ENCODE assay signal across 8 mouse cellular contexts in genomic region chr19:53310771-53311523, GRCm38 (mm10). TPM values are rescaled to one million over a fixed set of nuclear protein-coding genes. Genes with fewer than 3 reads are reported as not detected.
DNase-seq lines count a peak whose midpoint lies in the region; ATAC-seq and TF ChIP-seq lines count a peak whose summit lies in the region.

No protein-coding gene starts in this region.

- peak in 1 of 2 experiments; percentile 5; a peak in 1 of 4 replicates for TF ChIP-seq POLR2A in MEL (IDR thresholded peaks at IDR 0.05; ENCODE audit: control insufficient read depth in 1 of 2, insufficient read depth in 1 of 2, low read depth in 1 of 2, low read length in 2 of 2, poor library complexity in 1 of 2)
- TF ChIP-seq POLR2A in small intestine, adult 2 months (IDR thresholded peaks at IDR 0.05; ENCODE audit: low read depth, low read length): no peak

- H3K4me2 ChIP-seq in heart, embryonic 11.5 days: peak overlapping the region; percentile 95

- H3K4me3 ChIP-seq in MEL (ENCODE audit: control insufficient read depth in 1 of 2, insufficient read depth in 1 of 2, low read depth in 2 of 2, low read length in 2 of 2): peak overlapping the region; percentile 85 to 87
- H3K4me3 ChIP-seq in heart, embryonic 11.5 days (ENCODE audit: low read depth, low read length): peak overlapping the region; percentile 90
- peak overlapping the region; percentile 99 for H3K4me3 ChIP-seq in small intestine, adult 2 months (ENCODE audit: low read depth, low read length)

- H3K4me1 ChIP-seq in MEL (ENCODE audit: control insufficient read depth in 1 of 2, insufficient read depth in 2 of 2, low read length in 2 of 2): peaks cover 0 to 4% of the 10 kb centered on the region in 2 experiments; a peak in 2 of 4 replicates
- H3K4me1 ChIP-seq in heart, embryonic 11.5 days (ENCODE audit: control insufficient read depth, insufficient read depth, low read length): peaks cover 9% of the 10 kb centered on the region
- H3K4me1 ChIP-seq in small intestine, adult 2 months (ENCODE audit: control insufficient read depth, insufficient read depth, insufficient read length, low read length): peaks cover 15% of the 10 kb centered on the region

- peaks cover 15% of the 10 kb centered on the region for H3K79me2 ChIP-seq in MEL (ENCODE audit: control insufficient read depth, insufficient read depth, low read length, poor library complexity)

- H3K27ac ChIP-seq in MEL (ENCODE audit: control insufficient read depth, low read depth, low read length): peak overlapping the region; percentile 74
- peak overlapping the region; percentile 98 for H3K27ac ChIP-seq in heart, embryonic 11.5 days (ENCODE audit: low read depth, low read length)
- H3K27ac ChIP-seq in small intestine, adult 2 months (ENCODE audit: insufficient read depth, low read depth, low read length): peak overlapping the region; percentile 80

- H3K27me3 ChIP-seq in MEL (ENCODE audit: control insufficient read depth in 1 of 2, insufficient read depth in 2 of 2, low read length in 2 of 2): no peaks in the 10 kb centered on the region; a peak in 1 of 4 replicates
- H3K27me3 ChIP-seq in heart, embryonic 11.5 days (ENCODE audit: control insufficient read depth, insufficient read depth, low read length): no peaks in the 10 kb centered on the region
- no peaks in the 10 kb centered on the region for H3K27me3 ChIP-seq in small intestine, adult 2 months (ENCODE audit: control insufficient read depth, insufficient read depth, low read length)

- peak; percentile 57 for DNase-seq in 3T3-L1 (ENCODE audit: low read depth, low spot score)
- DNase-seq in MEL (ENCODE audit: low read depth, low spot score): peak; percentile 87
- peak; percentile 73 for DNase-seq in embryo, embryonic 11 days
- DNase-seq in kidney, postnatal 36 days: peak; percentile 35 to 69
- peak; percentile 66 for DNase-seq in mesoderm, embryonic 11.5 days (ENCODE audit: low read depth, low spot score)

- 0 out of 4 replicates have a peak, but pooled peaks of 1 of the 2 experiments have one; percentile 28 for TF ChIP-seq EP300 in MEL (IDR thresholded peaks at IDR 0.05; ENCODE audit: low read depth in 1 of 2, low read length in 2 of 2)

- TF ChIP-seq CTCF in MEL (IDR thresholded peaks at IDR 0.05 in 2 of 3, conservative IDR thresholded peaks at IDR 0.05 in 1 of 3; ENCODE audit: control insufficient read depth in 1 of 3, insufficient read depth in 1 of 3, low read depth in 2 of 3, low read length in 3 of 3, poor library complexity in 1 of 3, severe bottlenecking in 1 of 3): no peak
- no peak for TF ChIP-seq CTCF in small intestine, adult 2 months (IDR thresholded peaks at IDR 0.05; ENCODE audit: extremely low read depth, insufficient read length, insufficient replicate concordance, low read depth, low read length)

- no peak for TF ChIP-seq RAD21 in MEL (IDR thresholded peaks at IDR 0.05; ENCODE audit: low read depth, low read length)

- H3K9ac ChIP-seq in MEL (ENCODE audit: control insufficient read depth, low read depth, low read length, poor library complexity, severe bottlenecking): peak overlapping the region; percentile 81
- H3K9ac ChIP-seq in heart, embryonic 11.5 days (ENCODE audit: low read depth, low read length): peak overlapping the region; percentile 96

- H3K9me3 ChIP-seq in MEL (replicated peaks; ENCODE audit: insufficient read depth, low read length): no peaks in the 10 kb centered on the region
- no peaks in the 10 kb centered on the region for H3K9me3 ChIP-seq in heart, embryonic 11.5 days (replicated peaks; ENCODE audit: control insufficient read depth, low read length)

- under 1% methylated on average over 43 of the region's 48 CpGs for WGBS in heart, embryonic 11.5 days (ENCODE audit: insufficient replicate concordance)
- under 1% methylated on average over 48 of the region's 48 CpGs for WGBS in small intestine, adult 2 months

- no peak for ATAC-seq in heart, embryonic 11.5 days (replicated peaks; ENCODE audit: insufficient number of reproducible peaks, low FRiP score, low TSS enrichment)
- no peak for ATAC-seq in frontal cortex, adult (ENCODE audit: low TSS enrichment)

- peaks cover 0 to 7% of the 10 kb centered on the region in 2 experiments; a peak in 1 of 4 replicates for H3K36me3 ChIP-seq in MEL (ENCODE audit: control insufficient read depth in 1 of 2, insufficient read depth in 2 of 2, low read length in 2 of 2)
- no peaks in the 10 kb centered on the region for H3K36me3 ChIP-seq in heart, embryonic 11.5 days (ENCODE audit: control insufficient read depth, insufficient read depth, low read length)
- H3K36me3 ChIP-seq in small intestine, adult 2 months (ENCODE audit: control insufficient read depth, insufficient read depth, low read length): no peaks in the 10 kb centered on the region

TF ChIP-seq in MEL, 35 proteins besides CTCF, POLR2A, EP300 and RAD21:
- TF ChIP-seq KAT2A (conservative IDR thresholded peaks at IDR 0.05; ENCODE audit: low read depth, low read length) (no peak; the same call in 1 of the 2 replicates), TCF12 (IDR thresholded peaks at IDR 0.05; ENCODE audit: low read depth, low read length) (no peak), MAFK (IDR thresholded peaks at IDR 0.05; ENCODE audit: borderline replicate concordance, low read depth, low read length) (no peak), UBTF (IDR thresholded peaks at IDR 0.05; ENCODE audit: borderline replicate concordance, insufficient read depth, low read depth, low read length) (peak; percentile 66; the same call in 1 of the 2 replicates), MAZ (IDR thresholded peaks at IDR 0.05; ENCODE audit: low read depth, low read length) (peak; percentile 48; the same call in 1 of the 2 replicates), ZC3H11A (IDR thresholded peaks at IDR 0.05; ENCODE audit: low read depth, low read length) (no peak), USF1 (IDR thresholded peaks at IDR 0.05; ENCODE audit: low read depth, low read length) (no peak), CHD1 (IDR thresholded peaks at IDR 0.05; ENCODE audit: low read depth, low read length) (peak; percentile 97), ZNF384 (IDR thresholded peaks at IDR 0.05; ENCODE audit: low read depth, low read length) (peak; percentile 93), ZMIZ1 (IDR thresholded peaks at IDR 0.05; ENCODE audit: low read depth, low read length) (no peak), MEF2A (IDR thresholded peaks at IDR 0.05; ENCODE audit: extremely low read depth, insufficient replicate concordance, low read depth, low read length, poor library complexity, severe bottlenecking) (no peak), CHD2 (IDR thresholded peaks at IDR 0.05; ENCODE audit: low read length) (no peak), BHLHE40 (IDR thresholded peaks at IDR 0.05; ENCODE audit: borderline replicate concordance, low read depth, low read length) (no peak), MYC (IDR thresholded peaks at IDR 0.05; ENCODE audit: low read depth, low read length) (no peak), NRF1 (IDR thresholded peaks at IDR 0.05; ENCODE audit: insufficient read depth, low read depth, low read length, poor library complexity, severe bottlenecking) (peak; percentile 1; the same call in 1 of the 2 replicates), GABPA (IDR thresholded peaks at IDR 0.05; ENCODE audit: low read depth, low read length) (no peak), MYB (IDR thresholded peaks at IDR 0.05; ENCODE audit: low read depth, low read length) (no peak), RCOR1 (IDR thresholded peaks at IDR 0.05; ENCODE audit: low read depth, low read length) (no peak), E2F4 (IDR thresholded peaks at IDR 0.05; ENCODE audit: borderline replicate concordance, low read depth, low read length) (no peak), ZKSCAN1 (IDR thresholded peaks at IDR 0.05; ENCODE audit: low read depth, low read length) (peak; percentile 34; the same call in 1 of the 2 replicates), MAX (IDR thresholded peaks at IDR 0.05; ENCODE audit: low read length) (peak; percentile 41; the same call in 1 of the 2 replicates), HCFC1 (IDR thresholded peaks at IDR 0.05; ENCODE audit: low read depth, low read length) (0 out of 2 replicates have a peak, but pooled peaks have one; percentile 12), MXI1 (IDR thresholded peaks at IDR 0.05; ENCODE audit: low read depth, low read length) (peak; percentile 65), TBP (IDR thresholded peaks at IDR 0.05; ENCODE audit: low read depth, low read length) (no peak; the same call in 1 of the 2 replicates), USF2 (IDR thresholded peaks at IDR 0.05; ENCODE audit: borderline replicate concordance in 1 of 2, insufficient read depth in 1 of 2, low read depth in 1 of 2, low read length in 2 of 2) (no peak), GATA1 (IDR thresholded peaks at IDR 0.05; ENCODE audit: low read depth, low read length) (no peak), POLR2AphosphoS5 (IDR thresholded peaks at IDR 0.05; ENCODE audit: borderline replicate concordance, low read depth, low read length) (no peak; the same call in 1 of the 2 replicates), POLR2AphosphoS2 (IDR thresholded peaks at IDR 0.05; ENCODE audit: low read length) (no peak), JUND (IDR thresholded peaks at IDR 0.05; ENCODE audit: low read depth, low read length) (no peak), TAL1 (IDR thresholded peaks at IDR 0.05; ENCODE audit: low read length) (no peak), ETS1 (IDR thresholded peaks at IDR 0.05; ENCODE audit: low read depth, low read length) (no peak), SIN3A (IDR thresholded peaks at IDR 0.05; ENCODE audit: low read length) (peak; percentile 76), NELFE (IDR thresholded peaks at IDR 0.05; ENCODE audit: low read depth, low read length) (no peak), SMC3 (IDR thresholded peaks at IDR 0.05; ENCODE audit: low read depth, low read length) (no peak), ELF1 (IDR thresholded peaks at IDR 0.05; ENCODE audit: low read depth, low read length) (no peak)

RNA-seq across cellular contexts. Expression of gene Mxi1, which starts 0.6 kb away (rescaled TPM):
- total RNA-seq in MEL (2012; rRNA removed): 29.0 and 29.8 TPM in 2 replicates
- polyA plus RNA-seq in MEL (2012; ENCODE audit: insufficient read depth in 1 of 2, insufficient read length in 2 of 2, low read depth in 1 of 2, low replicate concordance in 2 of 2, missing spikeins in 1 of 2): 10 to 100 TPM in 1 of 2 experiments, not detected in 1; 60.9 TPM
- polyA plus RNA-seq in heart, embryonic 11.5 days (2014; fragmentation: Nextera tagmentation; extraction: Ambion mirVana): 33.1 and 36.6 TPM in 2 replicates
- polyA plus RNA-seq in small intestine, adult 2 months (2012; rRNA removed): 30.7 and 66.0 TPM in 2 replicates
